Comparison of ENCODE assay signal across 8 mouse cellular contexts in the genomic region with DNA sequence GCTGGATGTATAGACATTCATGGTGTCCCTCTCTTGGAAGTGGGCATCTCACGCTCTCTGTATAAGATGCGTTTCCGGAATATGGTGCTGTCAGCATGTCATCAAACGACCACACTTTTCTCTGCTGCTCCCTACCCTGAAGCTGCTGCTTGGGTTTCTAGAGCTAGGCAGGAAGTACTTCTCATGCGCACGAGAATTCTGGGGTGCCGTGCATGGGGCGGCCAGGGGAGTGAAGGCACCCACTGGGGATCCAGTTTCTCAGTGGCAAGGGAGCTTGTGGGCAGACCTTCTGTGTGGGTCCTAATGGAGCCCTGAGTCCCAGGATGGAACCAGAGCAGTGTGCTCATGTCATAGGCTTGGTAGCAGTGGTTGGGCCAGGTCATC.
DNase-seq lines count a peak whose midpoint lies in the region; ATAC-seq and TF ChIP-seq lines count a peak whose summit lies in the region.

No protein-coding gene starts in this region.

- no peak for DNase-seq in left cerebral cortex, adult 2 months (ENCODE audit: extremely low spot score in 1 of 2, low spot score in 2 of 2)
- DNase-seq in left cerebral cortex, postnatal 25 days (ENCODE audit: low spot score in 2 of 2) = no peak
- no peak for DNase-seq in intestine, embryonic 14.5 days (ENCODE audit: low spot score)
- DNase-seq in right cerebral cortex, postnatal 4 days = no peak
- DNase-seq in cerebellum, postnatal 25 days = no peak
- no peak for DNase-seq in liver, postnatal 0 days

- peaks cover 8% of the 10 kb centered on the region; the same call in 1 of the 2 replicates for H3K27me3 ChIP-seq in forebrain, embryonic 12.5 days
- H3K27me3 ChIP-seq in intestine, embryonic 14.5 days (replicated peaks; ENCODE audit: control insufficient read depth, insufficient read depth, low read length) = no peaks in the 10 kb centered on the region
- H3K27me3 ChIP-seq in stomach, embryonic 14.5 days (ENCODE audit: control insufficient read depth, insufficient read depth, low read length) = no peaks in the 10 kb centered on the region
- H3K27me3 ChIP-seq in liver, postnatal 0 days (ENCODE audit: insufficient read depth, low read length) = no peaks in the 10 kb centered on the region

- no peak for ATAC-seq in forebrain, embryonic 12.5 days (ENCODE audit: low FRiP score)
- no peak for ATAC-seq in intestine, embryonic 14.5 days (replicated peaks; ENCODE audit: low FRiP score, low TSS enrichment, low read depth)
- ATAC-seq in stomach, embryonic 14.5 days (ENCODE audit: insufficient number of reproducible peaks, insufficient read depth, low FRiP score, low read depth) = no peak
- ATAC-seq in liver, postnatal 0 days = no peak

- no peak for TF ChIP-seq EP300 in liver, postnatal 0 days (IDR thresholded peaks at IDR 0.05; ENCODE audit: low read depth)

- peaks cover 12% of the 10 kb centered on the region for H3K4me1 ChIP-seq in forebrain, embryonic 12.5 days
- peaks cover 4% of the 10 kb centered on the region for H3K4me1 ChIP-seq in intestine, embryonic 14.5 days (replicated peaks; ENCODE audit: control insufficient read depth, insufficient read depth, low read length)
- H3K4me1 ChIP-seq in stomach, embryonic 14.5 days (ENCODE audit: control insufficient read depth, insufficient read depth, low read length) = peaks cover 6% of the 10 kb centered on the region; the same call in 1 of the 2 replicates
- H3K4me1 ChIP-seq in liver, postnatal 0 days (ENCODE audit: insufficient read depth) = 0 out of 2 replicates have a peak, but pooled peaks cover 2% of the 10 kb centered on the region

- intact Hi-C loops in left cerebral cortex, adult 2 months (cut with DNase I) = loop anchor here (5.0 kb wide), 3 partner anchors 442 to 1032 kb away; no protein-coding TSS in a partner anchor
- intact Hi-C loops in left cerebral cortex, postnatal 25 days (cut with DNase I) = loop anchor here (5.0 kb wide), 1 partner anchor 1032 kb away; no protein-coding TSS in a partner anchor

- H3K9ac ChIP-seq in forebrain, embryonic 12.5 days = peak overlapping the region; percentile 38
- H3K9ac ChIP-seq in intestine, embryonic 14.5 days (ENCODE audit: low read length) = no peak overlapping the region
- H3K9ac ChIP-seq in stomach, embryonic 14.5 days (replicated peaks; ENCODE audit: low read depth, low read length) = no peak overlapping the region
- H3K9ac ChIP-seq in liver, postnatal 0 days (replicated peaks) = no peak overlapping the region

- no peaks in the 10 kb centered on the region for H3K36me3 ChIP-seq in forebrain, embryonic 12.5 days (replicated peaks)
- H3K36me3 ChIP-seq in intestine, embryonic 14.5 days (ENCODE audit: control insufficient read depth, insufficient read depth, low read length) = no peaks in the 10 kb centered on the region
- H3K36me3 ChIP-seq in stomach, embryonic 14.5 days (ENCODE audit: control insufficient read depth, insufficient read depth, low read length) = no peaks in the 10 kb centered on the region
- H3K36me3 ChIP-seq in liver, postnatal 0 days (replicated peaks; ENCODE audit: insufficient read depth, low read length) = no peaks in the 10 kb centered on the region

- no peak for TF ChIP-seq CTCF in left cerebral cortex, adult 2 months (IDR thresholded peaks at IDR 0.05)
- TF ChIP-seq CTCF in liver, postnatal 0 days (IDR thresholded peaks at IDR 0.05; ENCODE audit: low read depth) = no peak

- H3K4me2 ChIP-seq in forebrain, embryonic 12.5 days = peak overlapping the region; percentile 55
- peak overlapping the region; percentile 51 for H3K4me2 ChIP-seq in intestine, embryonic 14.5 days (ENCODE audit: low read length)
- H3K4me2 ChIP-seq in stomach, embryonic 14.5 days (replicated peaks; ENCODE audit: low read depth, low read length) = peak overlapping the region; percentile 40
- H3K4me2 ChIP-seq in liver, postnatal 0 days (ENCODE audit: low read depth, low read length) = no peak overlapping the region; the same call in 1 of the 2 replicates

- no peaks in the 10 kb centered on the region for H3K9me3 ChIP-seq in forebrain, embryonic 12.5 days
- H3K9me3 ChIP-seq in intestine, embryonic 14.5 days (ENCODE audit: control insufficient read depth, low read length) = no peaks in the 10 kb centered on the region
- no peaks in the 10 kb centered on the region for H3K9me3 ChIP-seq in stomach, embryonic 14.5 days (ENCODE audit: control insufficient read depth, low read depth, low read length)
- no peaks in the 10 kb centered on the region for H3K9me3 ChIP-seq in liver, postnatal 0 days (ENCODE audit: low read length)

- H3K27ac ChIP-seq in left cerebral cortex, adult 2 months = no peak overlapping the region
- H3K27ac ChIP-seq in forebrain, embryonic 12.5 days = 0 out of 2 replicates have a peak overlapping the region, but pooled peaks have one; percentile 25
- no peak overlapping the region for H3K27ac ChIP-seq in intestine, embryonic 14.5 days (ENCODE audit: low read depth)
- H3K27ac ChIP-seq in stomach, embryonic 14.5 days (ENCODE audit: low read length) = no peak overlapping the region
- H3K27ac ChIP-seq in liver, postnatal 0 days (ENCODE audit: low read depth) = no peak overlapping the region

- 87% methylated on average over 8 of the region's 8 CpGs for WGBS in forebrain, embryonic 12.5 days
- 75% methylated on average over 8 of the region's 8 CpGs for WGBS in intestine, embryonic 14.5 days
- WGBS in stomach, embryonic 14.5 days = 74% methylated on average over 8 of the region's 8 CpGs
- 69% methylated on average over 8 of the region's 8 CpGs for WGBS in liver, postnatal 0 days (ENCODE audit: insufficient replicate concordance)

- peak overlapping the region; percentile 25 for H3K4me3 ChIP-seq in left cerebral cortex, adult 2 months
- H3K4me3 ChIP-seq in forebrain, embryonic 12.5 days (replicated peaks) = no peak overlapping the region; the same call in 1 of the 2 replicates
- peak overlapping the region; percentile 20; the same call in 1 of the 2 replicates for H3K4me3 ChIP-seq in intestine, embryonic 14.5 days (ENCODE audit: low read depth, low read length)
- no peak overlapping the region for H3K4me3 ChIP-seq in stomach, embryonic 14.5 days (ENCODE audit: low read depth, low read length)
- H3K4me3 ChIP-seq in liver, postnatal 0 days (ENCODE audit: low read depth, low read length) = no peak overlapping the region

Comparison
In these comparisons a context has a peak if more than half of its experiments do, and no peak if none do; other contexts are left out.
1. H3K4me3 ChIP-seq: peak in left cerebral cortex, adult 2 months (single experiment) and intestine, embryonic 14.5 days (single experiment); none in forebrain, embryonic 12.5 days (single experiment), stomach, embryonic 14.5 days (single experiment) and liver, postnatal 0 days (single experiment).